Mouse (Mus musculus) heart, embryonic 16.5 days (tissue): Measurements from ENCODE around the gene Hoxb7. TPM values are rescaled to one million over a fixed set of nuclear protein-coding genes. Genes with fewer than 3 reads are reported as not detected.

Experiments
- ATAC-seq: fragments of 200-750 bp; cut with Nextera tagmentation; replicated peaks from 2 replicates; pipeline ENCODE4 v1.8.0; 2017; ENCODE audit warnings: moderate number of reproducible peaks; ENCODE audit not compliant: insufficient read depth, low FRiP score; ENCODE audit errors: extremely low read depth
- H3K27ac ChIP-seq: fragments of 300-500 bp; sonication (generic); 2 replicates; pipeline ENCODE4 v1.5.1; 2014; ENCODE audit warnings: mild to moderate bottlenecking, low read length, control low read depth, moderate library complexity
- H3K27me3 ChIP-seq: fragments of 300-500 bp; sonication (generic); 2 replicates; pipeline ENCODE4 v1.6.1; 2014; ENCODE audit warnings: low read length, mixed read lengths; ENCODE audit not compliant: control insufficient read depth, insufficient read depth
- H3K36me3 ChIP-seq: fragments of 300-500 bp; sonication (generic); 2 replicates; pipeline ENCODE4 v1.6.1; 2014; ENCODE audit not compliant: control insufficient read depth, insufficient read depth
- H3K4me1 ChIP-seq: fragments of 300-500 bp; sonication (generic); 2 replicates; pipeline ENCODE4 v1.6.1; 2014; ENCODE audit warnings: low read length, mixed read lengths; ENCODE audit not compliant: control insufficient read depth, insufficient read depth
- H3K4me2 ChIP-seq: fragments of 300-500 bp; sonication (generic); 2 replicates; pipeline ENCODE4 v1.6.1; 2014; ENCODE audit warnings: low read depth, mild to moderate bottlenecking, control low read depth, low read length
- H3K4me3 ChIP-seq: fragments of 300-500 bp; sonication (generic); 2 replicates; pipeline ENCODE4 v1.5.1; 2014; ENCODE audit warnings: mild to moderate bottlenecking, control low read depth, low read length
- H3K9ac ChIP-seq: fragments of 300-500 bp; sonication (generic); 2 replicates; pipeline ENCODE4 v1.6.1; 2014; ENCODE audit warnings: low read length, control low read depth
- H3K9me3 ChIP-seq: fragments of 300-500 bp; sonication (generic); replicated peaks from 2 replicates; pipeline ENCODE4 v1.6.1; 2016; ENCODE audit warnings: low read length; ENCODE audit not compliant: control insufficient read depth
- WGBS: fragments of 180-500 bp; shearing (Covaris S2); extraction: QIAGEN DNeasy Blood & Tissue Kit; methylation state at CpG from one replicate; pipeline ENCODE4 v1.1.7; 2014; 5-methylcytosine and 5-hydroxymethylcytosine counted together
- polyA plus RNA-seq: library from polyadenylated mRNA; unstranded; fragments of >200 nt; fragmentation: Nextera tagmentation; extraction: Ambion mirVana; gene quantifications from 2 replicates; pipeline ENCODE4 v1.2.1, GENCODE M21; 2015

The Hoxb7 gene
- polyA plus RNA-seq, 1 experiment from 2014 or later: 0.43 TPM

GRCm38 (mm10) chr11:96304381-96305195 is 18.2 kb downstream of the Hoxb7 start:
- peak overlapping the region; percentile 53; the same call in 1 of the 2 replicates for H3K4me2 ChIP-seq
- 5% methylated on average over 38 of the region's 38 CpGs for WGBS
- peak overlapping the region; percentile 40 for H3K4me3 ChIP-seq
- H3K4me1 ChIP-seq: no peaks in the 10 kb centered on the region
- ATAC-seq: no peak
- H3K27me3 ChIP-seq: peaks cover 100% of the 10 kb centered on the region
- H3K36me3 ChIP-seq: no peaks in the 10 kb centered on the region
- peak overlapping the region; percentile 26; the same call in 1 of the 2 replicates for H3K9ac ChIP-seq
- no peaks in the 10 kb centered on the region for H3K9me3 ChIP-seq
- H3K27ac ChIP-seq: no peak overlapping the region

GRCm38 (mm10) chr11:96305505-96306182 is 19.2 kb downstream of the Hoxb7 start:
- Histone ChIP-seq H3K9me3 (no peaks in the 10 kb centered on the region), H3K4me3 (no peak overlapping the region), H3K9ac (no peak overlapping the region), H3K27me3 (peaks cover 100% of the 10 kb centered on the region), H3K36me3 (no peaks in the 10 kb centered on the region), H3K4me1 (no peaks in the 10 kb centered on the region), H3K27ac (no peak overlapping the region), H3K4me2 (no peak overlapping the region; the same call in 1 of the 2 replicates)
- no peak for ATAC-seq
- WGBS: 64% methylated on average over 6 of the region's 6 CpGs

DNA sequence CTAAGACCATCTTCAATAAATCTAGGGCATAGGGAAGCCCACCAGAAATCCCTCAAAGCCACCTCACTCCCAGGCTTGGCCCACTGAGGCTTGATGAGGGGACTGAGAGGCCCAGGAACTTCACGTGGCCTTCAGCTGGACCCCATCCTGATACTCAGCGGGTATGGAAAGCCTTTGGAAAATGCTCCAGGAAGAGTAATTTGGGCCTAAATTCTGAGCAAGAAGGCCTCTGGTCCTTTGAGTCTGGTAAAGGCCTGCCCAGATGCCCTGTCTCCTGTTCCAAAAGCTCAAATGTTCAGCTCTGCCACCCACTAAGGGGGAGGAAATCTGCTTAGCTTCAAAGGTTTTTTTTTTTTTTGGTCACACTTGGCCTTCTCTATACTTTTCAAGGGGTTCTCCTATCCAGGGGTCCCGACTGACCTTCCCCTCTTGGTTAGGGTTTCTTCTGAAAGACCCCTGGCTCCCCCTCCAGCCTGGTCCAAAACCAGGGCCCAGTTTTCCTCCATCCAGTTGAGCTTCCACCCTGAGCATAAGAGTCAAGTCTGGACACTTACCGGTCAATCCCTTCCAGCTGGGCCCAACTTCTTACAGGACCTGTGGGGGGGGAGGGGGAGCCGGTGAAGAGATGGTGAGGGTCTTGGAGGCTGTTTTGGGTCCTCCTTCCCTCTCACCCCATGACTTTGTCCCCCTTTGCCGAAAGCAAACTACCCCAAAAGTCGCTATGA is 19.9 kb downstream of the Hoxb7 start:
- Histone ChIP-seq H3K4me1 (no peaks in the 10 kb centered on the region), H3K27me3 (peaks cover 99% of the 10 kb centered on the region), H3K36me3 (no peaks in the 10 kb centered on the region), H3K9me3 (no peaks in the 10 kb centered on the region), H3K27ac (no peak overlapping the region), H3K4me3 (no peak overlapping the region), H3K4me2 (no peak overlapping the region), H3K9ac (no peak overlapping the region)
- 31% methylated on average over 7 of the region's 7 CpGs for WGBS
- no peak for ATAC-seq

DNA sequence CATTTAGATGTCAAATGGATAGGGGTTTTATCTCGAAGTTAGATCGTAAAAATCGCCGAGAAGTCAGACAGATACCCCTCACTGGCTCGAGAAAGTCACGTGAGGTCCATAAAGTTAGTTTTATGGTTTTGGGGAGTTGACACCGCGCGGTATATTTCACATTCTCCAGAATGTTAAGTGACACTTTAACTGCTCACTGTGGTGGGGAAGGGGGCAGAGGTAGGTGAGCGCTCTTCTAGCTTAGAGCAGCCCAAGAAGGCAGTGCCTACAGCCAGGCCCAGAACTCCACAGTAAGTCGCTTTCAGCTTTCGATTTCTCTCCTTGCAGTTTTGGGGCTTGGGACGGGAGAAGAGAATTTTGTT is 20.5 kb downstream of the Hoxb7 start:
- Histone ChIP-seq H3K27me3 (peaks cover 96% of the 10 kb centered on the region), H3K9ac (no peak overlapping the region), H3K27ac (no peak overlapping the region), H3K4me2 (no peak overlapping the region), H3K9me3 (no peaks in the 10 kb centered on the region), H3K36me3 (no peaks in the 10 kb centered on the region), H3K4me3 (no peak overlapping the region), H3K4me1 (0 out of 2 replicates have a peak, but pooled peaks cover 2% of the 10 kb centered on the region)
- 20% methylated on average over 13 of the region's 13 CpGs for WGBS
- no peak for ATAC-seq

GRCm38 (mm10) chr11:96308763-96309162 is 22.3 kb downstream of the Hoxb7 start:
- no peak overlapping the region for H3K27ac ChIP-seq
- peaks cover 96% of the 10 kb centered on the region for H3K27me3 ChIP-seq
- no peak overlapping the region for H3K4me2 ChIP-seq
- no peak overlapping the region for H3K9ac ChIP-seq
- no peak for ATAC-seq
- WGBS: 35% methylated on average over 4 of the region's 4 CpGs
- 0 out of 2 replicates have a peak, but pooled peaks cover 2% of the 10 kb centered on the region for H3K4me1 ChIP-seq
- H3K4me3 ChIP-seq: no peak overlapping the region
- H3K36me3 ChIP-seq: no peaks in the 10 kb centered on the region
- H3K9me3 ChIP-seq: no peaks in the 10 kb centered on the region

DNA sequence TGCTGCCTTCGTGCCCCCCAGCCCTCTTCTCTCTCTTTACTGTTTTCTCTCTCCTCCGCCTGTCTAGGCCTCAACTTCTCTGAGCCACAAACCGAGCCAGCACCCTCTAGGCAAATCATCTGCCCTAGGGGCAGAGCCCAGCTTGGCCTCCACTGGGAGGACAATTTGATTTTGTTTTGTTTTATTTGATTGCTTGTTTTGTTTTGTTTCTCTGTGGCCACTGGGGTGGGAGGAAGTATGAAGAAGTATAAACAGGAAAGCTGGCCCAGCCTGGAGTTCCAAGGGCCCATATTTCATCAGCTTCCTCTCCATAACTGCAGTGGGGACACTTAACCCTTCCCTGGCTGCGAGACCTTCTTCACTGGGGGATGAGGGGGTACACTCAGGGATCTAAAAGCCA is 22.9 kb downstream of the Hoxb7 start:
- peaks cover 96% of the 10 kb centered on the region for H3K27me3 ChIP-seq
- no peak overlapping the region for H3K4me2 ChIP-seq
- no peak overlapping the region for H3K4me3 ChIP-seq
- H3K9me3 ChIP-seq: no peaks in the 10 kb centered on the region
- H3K4me1 ChIP-seq: 0 out of 2 replicates have a peak, but pooled peaks cover 2% of the 10 kb centered on the region
- H3K9ac ChIP-seq: no peak overlapping the region
- WGBS: 24% methylated on average over 4 of the region's 4 CpGs
- H3K27ac ChIP-seq: no peak overlapping the region
- no peak for ATAC-seq
- no peaks in the 10 kb centered on the region for H3K36me3 ChIP-seq

DNA sequence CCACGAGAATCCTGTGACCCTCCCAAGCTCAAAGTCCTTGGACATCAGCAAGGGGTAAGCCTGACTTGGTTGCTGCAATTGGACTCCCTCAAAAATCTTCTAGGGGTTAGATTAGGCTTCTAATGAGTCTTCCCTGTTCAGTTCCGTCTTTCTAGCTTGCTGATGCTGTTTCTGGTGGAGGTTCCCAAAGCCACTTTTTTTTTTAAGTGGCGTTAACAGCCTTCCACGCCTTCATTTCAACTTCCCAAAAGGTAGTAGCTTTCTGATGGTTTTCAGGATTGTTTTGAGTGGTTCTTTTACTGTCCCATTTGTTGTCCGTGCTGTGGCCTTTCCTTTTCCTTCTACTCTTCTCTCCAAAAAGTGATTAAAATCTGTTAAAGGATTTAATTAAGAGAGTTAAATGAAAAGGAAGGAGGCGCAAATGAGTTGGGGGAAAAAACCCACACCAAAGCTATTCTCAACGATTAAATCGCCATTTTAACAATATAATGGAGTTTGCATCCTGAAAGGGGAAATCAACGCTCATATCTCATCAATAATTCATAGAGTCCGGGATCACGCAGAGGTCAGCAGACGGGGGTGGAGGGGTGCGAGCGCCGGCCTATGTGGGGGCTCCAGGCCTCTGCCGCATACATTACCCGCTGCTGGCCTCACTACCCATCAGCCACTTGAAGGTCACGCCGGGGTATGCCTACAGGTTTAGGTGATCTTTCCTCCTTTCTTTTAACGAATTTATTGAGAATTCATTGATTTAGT is 23.9 kb downstream of the Hoxb7 start:
- H3K4me2 ChIP-seq: peak overlapping the region; percentile 6; the same call in 1 of the 2 replicates

DNA sequence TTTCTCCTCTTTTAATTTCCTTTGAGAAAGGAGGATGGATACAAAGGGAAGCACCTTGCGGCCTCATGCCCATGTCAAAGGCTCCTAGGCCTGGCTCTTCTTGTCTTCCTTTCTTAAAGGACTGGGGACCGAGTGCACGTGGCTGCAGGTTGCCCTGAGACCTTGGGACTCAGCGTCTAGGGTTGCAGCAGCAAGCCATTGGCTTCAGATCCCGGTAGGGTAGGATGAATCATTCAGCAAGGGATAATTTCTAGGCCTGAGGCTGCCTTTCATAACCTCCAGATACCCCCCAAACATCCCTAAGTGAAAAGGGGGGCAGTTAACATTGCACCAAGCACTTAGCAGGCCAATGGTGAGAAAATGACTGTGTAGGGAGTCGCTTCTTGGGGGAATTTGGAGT is 24.7 kb downstream of the Hoxb7 start:
- Histone ChIP-seq H3K4me2 (peak overlapping the region; percentile 47), H3K36me3 (no peaks in the 10 kb centered on the region), H3K9ac (no peak overlapping the region), H3K27me3 (peaks cover 95% of the 10 kb centered on the region), H3K4me3 (peak overlapping the region; percentile 35), H3K9me3 (no peaks in the 10 kb centered on the region), H3K27ac (no peak overlapping the region), H3K4me1 (0 out of 2 replicates have a peak, but pooled peaks cover 2% of the 10 kb centered on the region)
- no peak for ATAC-seq
- WGBS: 12% methylated on average over 6 of the region's 6 CpGs

More for the DNA sequence above, 23.9 kb downstream of the Hoxb7 start:
- Histone ChIP-seq H3K9me3 (no peaks in the 10 kb centered on the region), H3K36me3 (no peaks in the 10 kb centered on the region), H3K27me3 (peaks cover 95% of the 10 kb centered on the region), H3K4me1 (0 out of 2 replicates have a peak, but pooled peaks cover 2% of the 10 kb centered on the region), H3K9ac (no peak overlapping the region), H3K4me3 (no peak overlapping the region), H3K27ac (no peak overlapping the region)
- 16% methylated on average over 20 of the region's 20 CpGs for WGBS
- ATAC-seq: no peak
